Mouse (Mus musculus): Measurements from ENCODE around the gene Fxr1.
A peak's percentile ranks its signal among the peaks of the same experiment; 100 is the strongest.
"Not testable (repeated sequence)": the region's sequence is repeated elsewhere in the genome, so short reads cannot be mapped to it uniquely, and the experiment has no call there.

Gene Fxr1

DNA sequence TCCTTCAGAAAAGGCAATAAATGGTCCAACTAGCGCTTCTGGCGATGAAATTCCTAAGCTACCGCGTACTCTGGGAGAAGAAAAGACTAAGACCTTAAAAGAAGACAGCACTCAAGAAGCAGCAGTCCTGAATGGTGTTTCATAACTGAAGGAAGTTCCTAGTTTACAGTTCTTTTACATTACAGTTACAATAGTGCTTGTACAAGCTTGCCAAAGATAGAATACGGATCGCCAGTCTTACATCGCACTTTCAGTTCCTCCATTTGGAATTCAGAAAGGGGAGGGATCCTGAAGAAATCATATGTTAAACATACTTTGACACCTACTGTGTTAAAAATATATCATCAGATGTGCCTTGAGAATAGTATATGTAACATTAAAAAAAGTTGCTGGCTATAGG lies 49.2 kb downstream of the Fxr1 start:
- DNase-seq: not testable (repeated sequence)

DNA sequence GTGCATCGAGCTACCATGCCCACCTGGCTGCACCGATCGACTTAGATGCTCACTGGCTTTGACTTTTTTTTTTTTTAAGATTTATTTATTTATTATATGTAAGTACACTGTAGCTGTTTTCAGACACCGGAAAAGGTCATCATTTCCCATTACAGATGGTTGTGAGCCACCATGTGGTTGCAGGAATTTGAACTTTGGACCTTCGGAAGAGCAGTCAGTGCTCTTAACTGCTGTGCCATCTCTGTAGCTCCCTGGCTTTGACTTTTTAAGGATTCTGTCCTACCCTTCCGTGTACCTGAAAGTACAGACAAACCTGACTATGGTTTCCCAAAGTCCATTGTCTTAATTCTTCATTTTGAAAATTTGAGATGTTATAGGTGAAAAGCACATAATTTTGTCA lies 53.0 kb downstream of the Fxr1 start:
- DNase-seq: no peak

DNA sequence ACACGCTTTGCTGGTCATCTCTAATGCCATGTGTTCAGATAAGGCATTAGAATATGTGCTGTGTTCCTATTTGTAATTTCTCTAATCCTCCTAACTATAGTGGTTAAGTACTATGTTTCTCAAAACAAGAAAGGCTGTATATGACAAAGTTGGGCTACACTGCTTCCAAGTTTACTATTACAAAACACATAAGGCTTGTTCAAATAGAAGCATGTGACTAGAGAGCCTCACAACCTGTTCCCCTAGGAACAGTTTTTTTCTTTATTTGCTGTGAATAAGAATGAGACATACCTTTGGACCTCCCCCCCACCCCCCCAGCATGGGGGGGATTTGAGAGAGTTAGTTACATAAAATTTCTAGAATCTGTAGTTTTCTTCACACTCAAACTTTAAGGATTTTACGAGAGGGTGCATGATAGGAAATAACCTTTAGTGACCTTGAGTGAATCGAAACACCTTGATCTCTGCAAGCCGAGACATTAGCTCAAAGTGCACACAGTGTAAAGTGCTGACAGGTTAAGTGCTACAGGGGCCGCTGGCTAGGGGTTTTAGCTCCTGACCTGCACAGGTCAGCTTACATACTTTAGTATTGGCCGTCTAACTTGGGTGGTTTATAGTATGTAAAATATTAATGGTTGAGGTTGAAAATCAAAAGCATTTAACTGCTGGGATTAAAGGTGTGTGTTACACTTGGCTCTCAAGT lies 56.5 kb downstream of the Fxr1 start:
- no peak for DNase-seq

DNA sequence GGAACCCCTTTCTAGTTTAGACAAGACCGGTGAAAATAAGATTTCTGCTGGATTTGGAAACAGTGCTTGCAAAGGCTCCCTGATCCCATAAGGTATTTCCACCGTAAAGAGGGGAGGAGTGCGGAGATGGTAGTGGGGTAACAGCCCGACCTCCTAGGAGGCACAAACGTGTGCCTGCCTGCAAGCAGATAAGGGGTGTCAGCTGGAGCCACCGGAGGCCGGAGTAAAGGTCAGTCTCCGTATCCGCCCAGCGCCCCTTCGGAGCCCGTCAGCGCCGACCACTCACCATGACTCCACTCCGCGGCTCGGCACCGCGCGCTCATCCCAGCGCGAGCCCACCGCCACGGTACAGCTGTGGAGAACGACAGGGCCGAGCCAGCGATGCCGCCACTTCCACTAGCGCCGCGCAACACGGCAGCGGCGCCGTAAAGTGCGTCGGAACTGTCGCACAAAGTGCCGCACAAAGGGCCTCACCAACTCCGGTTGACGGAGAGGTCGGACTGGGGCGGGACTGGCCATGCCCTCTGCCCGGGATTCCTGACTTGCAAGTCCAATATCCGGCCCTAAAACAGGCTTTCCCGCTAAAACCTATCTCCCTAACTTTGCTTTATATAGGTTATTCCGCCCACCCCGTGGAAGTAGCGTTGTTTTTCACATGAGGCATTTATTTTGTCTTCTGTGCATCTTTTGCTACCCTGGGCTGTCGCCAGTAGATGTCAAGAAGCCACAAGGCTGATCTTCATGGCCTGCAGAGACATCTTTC lies 61.3 kb downstream of the Fxr1 start, which contains the start of gene Dnajc19:
Gene Dnajc19 (minus strand): TSS at position 422 of the 763 bp plus-strand sequence.
- DNase-seq: peak; percentile 95

DNA sequence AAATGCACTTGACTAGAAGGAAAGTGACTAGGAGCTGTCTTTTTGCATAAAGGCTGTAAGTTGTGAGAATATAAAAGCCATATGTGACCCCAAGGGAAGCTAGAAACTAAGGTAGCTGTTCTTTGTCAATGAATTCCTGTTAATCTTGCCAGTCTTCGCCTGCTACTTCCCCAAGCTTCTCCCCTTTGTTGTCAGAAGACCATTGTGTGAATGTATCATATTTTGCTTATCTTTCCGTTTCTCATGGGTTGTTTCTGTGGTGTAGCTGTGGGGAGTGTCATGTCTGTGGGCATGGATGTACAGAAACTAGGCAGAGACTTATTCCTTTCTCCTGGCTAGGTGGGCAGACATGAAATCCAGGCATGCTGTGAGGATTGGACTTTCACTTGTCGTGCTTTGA lies 62.2 kb downstream of the Fxr1 start:
- DNase-seq: no peak

DNA sequence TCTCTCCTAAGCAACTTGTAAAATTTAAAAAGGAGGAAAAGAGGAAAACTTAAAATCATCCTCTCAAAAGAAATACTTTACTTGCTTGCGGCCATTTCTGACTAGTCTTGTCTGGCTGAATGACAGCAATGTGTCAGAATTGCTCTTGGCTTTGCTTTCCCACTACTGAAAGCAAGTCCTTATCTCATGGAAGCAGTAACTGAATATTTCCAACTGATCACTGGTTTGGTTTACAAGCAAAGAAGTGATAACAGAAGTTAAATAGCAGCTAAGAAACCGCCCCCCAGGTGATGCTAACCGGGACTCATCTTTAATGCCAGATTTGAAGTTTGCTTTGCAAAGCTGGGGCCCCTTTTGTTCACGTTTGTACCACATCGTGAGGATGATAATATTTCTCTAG lies 63.9 kb downstream of the Fxr1 start:
- DNase-seq: no peak

DNA sequence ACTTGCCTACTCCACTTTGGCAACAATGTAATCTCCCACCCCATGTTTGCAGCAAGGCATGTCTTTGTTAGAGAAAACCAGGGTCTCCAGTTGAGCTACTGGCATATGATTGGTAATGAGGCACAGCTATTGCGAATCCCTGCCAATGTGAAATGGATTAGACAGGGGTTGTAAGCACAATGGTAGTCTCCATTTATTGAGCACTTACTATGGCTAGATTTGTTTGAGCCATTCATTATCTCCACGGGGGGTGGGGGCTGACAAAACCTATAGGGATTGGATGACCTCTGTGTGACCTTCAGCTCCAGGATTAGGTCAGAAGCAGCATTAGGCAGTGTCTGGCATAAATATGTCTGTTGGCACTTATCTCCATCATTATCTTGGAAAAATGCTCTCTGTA lies 83.1 kb downstream of the Fxr1 start:
- DNase-seq: no peak

DNA sequence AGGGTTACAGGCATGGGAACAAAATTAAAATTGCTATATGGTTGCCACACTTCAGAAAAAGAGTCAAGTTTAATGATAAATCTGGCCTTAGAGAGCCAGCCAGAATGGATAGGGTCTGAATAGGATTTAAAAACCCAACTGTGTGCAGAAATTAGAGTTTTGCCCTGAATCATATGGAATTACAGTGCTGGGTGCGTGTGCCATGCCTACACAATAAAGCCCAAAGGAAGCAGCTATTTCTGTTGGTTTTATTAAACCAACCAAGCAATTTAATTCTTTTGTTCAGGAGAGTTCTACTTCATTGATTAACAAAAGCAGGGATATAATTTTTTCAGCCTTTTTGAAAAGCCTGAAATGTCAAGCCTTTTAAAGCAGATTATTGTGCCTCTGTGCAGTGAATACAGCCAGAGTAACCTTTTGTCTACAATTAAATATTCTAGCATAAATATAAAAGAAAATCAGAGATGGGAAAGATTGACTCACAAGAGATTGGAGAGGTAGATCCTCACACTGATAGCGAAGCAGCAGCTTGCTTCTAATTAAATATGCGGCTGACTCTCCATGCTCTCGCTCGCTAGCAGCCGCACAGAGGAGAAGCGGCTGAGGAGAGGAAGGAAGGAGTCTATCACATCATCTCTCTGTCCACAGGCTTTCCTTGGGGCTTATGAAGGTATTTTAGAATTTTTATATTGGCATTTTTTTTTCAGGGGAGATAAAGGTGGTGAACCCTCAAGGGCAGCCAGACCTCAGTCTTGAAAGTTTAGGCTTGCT lies 84.3 kb downstream of the Fxr1 start:
- DNase-seq: no peak

DNA sequence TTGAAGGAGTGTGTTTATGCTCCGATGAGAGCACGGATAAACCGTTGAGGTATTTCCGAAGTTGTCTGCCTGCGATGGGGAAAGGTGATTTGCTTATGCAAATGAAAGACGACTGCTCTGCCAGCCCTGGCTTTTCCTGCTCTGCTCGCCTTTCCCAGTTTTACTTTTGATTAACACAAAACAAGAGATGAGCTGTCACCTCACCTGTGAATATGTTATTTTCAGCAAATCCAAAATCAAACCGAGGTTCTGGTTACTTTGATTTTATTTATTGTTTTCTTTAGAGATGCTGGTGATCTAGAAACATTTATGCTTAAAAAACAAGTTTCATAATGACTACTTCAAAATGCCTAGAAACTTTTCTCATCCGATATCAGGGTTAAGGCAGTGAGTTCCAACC lies 86.7 kb downstream of the Fxr1 start:
- DNase-seq: no peak

DNA sequence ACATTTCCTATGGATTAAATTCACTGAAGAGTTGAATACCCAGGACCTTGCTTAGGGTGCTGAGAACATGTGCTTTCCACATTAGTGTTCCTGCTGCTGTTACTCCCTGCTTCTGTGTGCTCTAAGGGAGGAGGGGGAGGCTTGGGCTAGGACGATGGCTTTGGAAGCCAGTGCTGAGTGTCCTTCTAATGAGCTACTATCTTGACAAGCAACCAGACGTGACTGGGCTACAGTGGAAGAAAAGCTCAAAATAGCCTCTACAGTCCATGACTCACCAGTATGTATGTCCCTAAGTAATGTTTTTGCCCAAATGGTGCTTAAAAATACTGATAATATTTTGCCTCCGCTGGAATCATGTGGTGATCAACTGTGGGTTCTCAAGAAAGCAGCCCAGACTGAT lies 87.9 kb downstream of the Fxr1 start:
- no peak for DNase-seq

DNA sequence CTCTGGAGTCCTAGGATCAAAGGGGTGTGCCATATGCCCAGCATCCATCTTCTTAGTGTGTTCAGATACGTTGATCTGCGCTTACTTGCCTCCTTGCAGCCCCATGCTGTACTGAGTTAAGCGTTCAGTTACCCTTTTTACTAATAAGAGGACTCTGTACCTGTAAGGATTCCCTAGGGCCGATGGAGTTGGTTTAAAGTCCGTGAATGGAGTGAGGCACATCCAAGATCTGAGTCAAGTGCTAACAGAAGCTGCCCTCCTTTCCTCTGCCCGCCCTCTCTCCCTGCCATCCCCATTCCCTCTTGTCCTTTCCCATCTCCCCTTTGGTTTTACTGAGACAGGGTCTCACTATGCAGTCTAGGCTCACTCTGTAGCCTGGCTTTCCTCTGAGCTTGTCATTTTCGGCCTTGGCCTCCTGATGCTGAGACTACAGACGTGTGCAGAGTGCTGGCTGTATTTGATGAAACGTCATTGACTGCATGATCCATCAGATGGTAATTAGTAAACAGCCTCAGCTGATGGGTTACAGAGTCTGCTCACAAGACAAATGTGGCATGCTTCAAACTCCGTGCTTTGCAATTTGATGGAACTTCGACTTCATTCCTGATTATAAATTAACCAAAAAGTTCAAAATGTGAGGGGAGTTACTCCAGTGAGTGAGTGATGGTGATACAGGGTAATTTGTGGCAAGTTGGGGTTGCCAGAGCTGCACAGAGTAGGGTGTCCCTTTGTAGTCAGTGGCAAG lies 92.4 kb downstream of the Fxr1 start:
- DNase-seq: no peak

DNA sequence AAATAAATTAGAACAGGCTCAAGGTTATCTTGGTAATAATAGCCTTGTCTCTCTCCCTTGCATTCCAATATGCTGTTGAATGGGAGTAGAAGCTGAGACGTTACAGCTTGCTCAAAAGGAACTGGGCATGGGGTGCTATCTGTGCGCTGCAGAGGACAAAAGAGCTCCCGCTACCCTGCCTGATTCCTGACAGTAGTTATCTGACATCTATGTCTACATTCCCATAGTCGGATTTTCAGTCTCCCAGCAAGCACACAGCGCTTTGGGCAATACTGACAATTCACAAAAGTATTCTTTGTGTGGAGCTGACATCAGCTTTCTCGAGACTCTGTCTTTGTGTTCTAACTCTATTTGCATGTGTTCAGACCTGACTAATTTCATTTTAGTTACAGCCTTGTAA lies 96.1 kb downstream of the Fxr1 start:
- no peak for DNase-seq

DNA sequence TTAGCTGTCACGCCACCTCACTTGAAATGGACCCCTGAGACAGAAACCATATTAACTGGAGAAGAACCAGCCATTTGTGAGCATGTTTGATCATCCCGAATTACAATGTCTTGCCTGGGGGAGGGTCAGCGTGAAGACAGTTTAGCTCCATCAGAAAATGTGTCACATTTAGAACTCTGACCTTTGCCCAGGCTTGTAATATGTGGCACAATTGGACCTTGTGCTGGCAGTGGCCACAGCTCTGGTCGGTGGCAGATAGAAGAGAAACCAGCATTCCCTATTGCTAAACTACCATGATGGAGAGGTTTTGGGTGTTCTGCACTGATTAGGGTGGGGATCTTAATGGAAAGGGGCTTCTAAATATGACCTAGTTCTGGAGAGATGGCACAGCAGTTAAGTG lies 100.1 kb downstream of the Fxr1 start:
- DNase-seq: no peak

All from cerebellum, adult 8-10 months (tissue).